Mouse (Mus musculus) urinary bladder, postnatal 4 days (tissue): ENCODE results near the gene S100z.
A peak's percentile ranks its signal among the peaks of the same experiment; 100 is the strongest.

Experiments
- DNase-seq, 2 experiments: peaks; one replicate each; pipeline ENCODE4 v3.0.0; 2021 to 2022; ENCODE audit warnings: low spot score in 2 of 2

The S100z gene

DNA sequence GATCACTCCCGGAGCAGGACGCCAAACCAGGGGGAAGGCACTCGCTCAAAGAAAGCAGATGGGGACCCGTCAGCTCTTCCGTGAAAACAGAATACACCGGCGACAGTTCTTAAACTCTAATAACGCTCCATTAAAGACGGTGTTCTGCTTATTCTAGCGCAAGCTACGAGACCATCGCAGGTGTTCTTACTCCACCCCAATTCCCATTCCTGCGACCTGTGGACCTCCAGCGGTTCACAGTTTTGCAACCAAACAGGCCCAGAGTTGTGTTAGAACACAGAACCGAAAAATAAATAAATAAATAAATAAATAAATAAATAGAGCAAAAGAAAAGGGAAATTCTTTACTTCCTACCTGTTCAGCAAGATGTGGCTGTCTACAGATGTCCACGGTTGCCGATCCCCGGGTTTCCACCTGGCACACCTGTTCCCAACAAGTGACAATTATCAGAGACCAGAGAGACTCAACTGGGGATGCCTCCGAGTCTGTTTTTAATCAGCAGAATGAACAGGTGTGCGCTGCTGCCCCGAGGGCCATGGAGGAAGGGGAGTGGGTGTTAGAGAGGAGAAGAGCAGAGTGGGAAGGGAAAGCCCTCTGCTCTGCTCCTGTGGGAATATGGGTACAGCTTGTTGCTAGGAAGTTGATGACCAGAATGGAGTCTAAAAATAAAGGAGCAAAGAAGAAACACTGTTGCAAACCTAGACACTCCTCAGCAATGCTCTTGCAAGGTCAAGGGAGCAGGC is at the start of gene S100z:
Gene S100z, minus strand, starts transcription at position 51 of the 743 bp plus-strand sequence.
- DNase-seq = no peak

DNA sequence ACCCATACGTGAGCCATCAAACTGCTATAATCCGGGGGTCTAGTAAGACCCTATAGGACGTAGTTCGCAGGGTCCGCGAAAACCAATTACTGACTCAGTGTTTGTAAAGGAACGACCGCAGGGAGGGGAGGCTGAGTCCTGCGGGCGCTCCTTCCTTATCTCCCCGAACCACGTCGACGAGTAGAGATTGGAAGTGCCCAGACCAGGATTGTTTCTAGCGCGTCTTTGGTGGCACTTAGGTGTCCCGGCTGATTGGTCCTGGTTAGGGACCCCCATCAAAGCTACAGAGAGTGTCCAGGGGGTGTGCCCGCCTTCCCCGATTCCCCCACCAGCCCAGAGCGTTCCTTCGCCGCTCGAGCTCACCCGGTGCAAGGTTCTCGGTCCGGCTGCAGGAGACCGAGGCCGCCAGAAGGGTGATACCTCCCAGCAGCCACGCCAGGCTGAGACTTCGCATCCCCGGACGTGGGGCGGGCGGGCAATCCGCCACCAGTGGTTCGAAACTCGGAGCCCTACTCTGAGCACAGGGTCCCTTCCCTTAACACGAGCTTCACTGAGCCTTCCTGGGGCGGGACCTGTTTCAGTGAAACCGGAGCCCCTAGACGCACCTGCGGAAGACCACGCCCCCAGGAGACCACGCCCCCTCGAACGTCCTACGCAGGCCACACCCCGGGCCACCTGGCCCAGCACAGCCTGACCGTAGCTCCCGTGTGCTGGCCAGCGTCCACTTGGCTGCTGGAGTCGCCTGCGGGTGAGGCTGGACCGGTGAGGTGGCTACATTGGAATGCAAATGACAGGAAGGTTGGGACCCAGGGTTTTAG is 46.4 kb upstream of the S100z start, which contains the start of gene F2rl1:
Gene F2rl1, minus strand, starts transcription at position 554 of the 818 bp plus-strand sequence.
- peak; percentile 49 to 78 for DNase-seq

DNA sequence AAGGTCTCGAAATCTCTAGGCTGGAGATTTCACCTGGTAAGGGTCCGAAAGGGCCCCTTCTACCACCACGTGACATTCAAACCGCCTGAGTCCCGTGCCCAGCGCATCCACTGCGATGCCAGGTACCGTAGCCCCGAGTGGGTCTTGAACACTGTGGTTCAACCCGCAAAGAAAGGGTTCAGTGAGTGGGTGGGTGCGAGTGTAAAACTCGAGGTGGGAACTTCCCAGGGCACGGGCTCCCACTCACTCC is 45.8 kb upstream of the S100z start:
- no peak for DNase-seq

DNA sequence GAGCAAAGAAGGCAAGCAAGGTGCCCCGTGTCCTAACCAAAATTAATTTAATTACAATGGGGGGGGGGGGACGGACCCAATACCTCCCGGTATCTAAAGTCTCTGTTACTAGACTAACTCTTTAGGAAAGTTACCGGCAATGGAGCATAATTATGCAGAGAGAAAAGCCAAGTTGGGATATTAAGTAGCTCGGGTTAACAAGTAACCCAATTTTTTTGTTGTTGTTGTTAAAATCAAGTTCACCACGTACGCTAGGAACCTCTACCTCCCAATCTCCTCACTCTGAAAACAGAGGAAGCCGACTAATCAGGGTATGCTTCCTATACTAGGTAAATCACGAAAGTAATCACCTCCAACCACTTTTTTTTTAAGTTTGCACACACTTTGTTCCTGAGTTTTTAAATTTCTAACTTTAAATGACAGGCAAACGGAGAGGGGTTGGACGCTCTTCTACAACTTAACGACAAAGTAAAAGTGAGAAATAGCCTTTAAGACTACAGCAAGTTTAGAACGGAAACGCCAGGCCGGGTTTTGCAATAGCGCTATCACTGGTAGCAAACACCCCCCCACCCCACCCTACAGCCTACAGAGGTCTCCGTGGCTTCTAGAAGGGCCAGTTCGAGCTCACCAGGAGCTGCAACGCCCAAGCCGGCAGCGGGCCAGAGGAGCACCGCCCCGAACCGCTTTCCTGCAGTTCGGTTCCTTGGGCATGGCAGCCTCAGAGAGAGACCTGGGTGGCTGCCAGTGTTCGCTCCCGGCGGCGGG is 45.3 kb upstream of the S100z start:
- peak in 1 of 2 experiments; percentile 32 for DNase-seq

DNA sequence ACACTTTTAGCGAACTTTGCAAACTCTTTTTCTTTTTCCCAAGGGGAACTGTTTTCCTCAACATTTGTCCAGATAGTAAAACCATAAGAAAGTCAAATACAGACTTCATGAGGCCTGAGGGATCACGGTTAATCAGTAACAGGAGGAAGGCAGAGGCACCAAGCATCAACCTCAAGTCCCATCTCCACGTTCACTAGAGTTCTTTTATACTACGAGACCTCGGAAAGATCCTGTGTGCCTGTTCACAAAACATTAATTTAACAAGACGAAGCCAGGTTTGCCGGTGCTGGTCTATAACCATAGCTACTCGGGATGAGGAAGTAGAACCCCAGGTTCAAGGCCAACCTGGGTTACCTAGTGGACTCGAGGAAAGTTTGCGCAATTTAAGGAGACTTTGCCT is 43.7 kb upstream of the S100z start:
- DNase-seq = no peak

DNA sequence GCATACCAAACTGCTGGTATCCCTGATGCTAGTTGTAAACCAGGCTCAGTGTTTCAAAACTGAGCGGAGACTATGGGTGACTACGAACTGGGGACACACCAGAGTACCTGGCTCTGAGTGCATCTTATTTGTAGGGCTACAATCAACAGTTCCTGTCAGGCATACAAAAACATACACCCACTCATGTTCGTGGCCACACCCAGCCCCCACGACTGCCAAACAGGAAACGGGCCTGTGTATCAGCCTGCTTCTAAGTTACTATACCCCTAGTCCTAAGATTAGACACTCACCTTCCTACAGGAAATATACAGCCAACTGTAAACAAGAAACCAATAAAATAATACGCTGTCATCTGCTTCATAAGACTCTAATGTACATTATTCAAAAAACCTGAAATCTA is 42.5 kb upstream of the S100z start:
- DNase-seq = no peak

DNA sequence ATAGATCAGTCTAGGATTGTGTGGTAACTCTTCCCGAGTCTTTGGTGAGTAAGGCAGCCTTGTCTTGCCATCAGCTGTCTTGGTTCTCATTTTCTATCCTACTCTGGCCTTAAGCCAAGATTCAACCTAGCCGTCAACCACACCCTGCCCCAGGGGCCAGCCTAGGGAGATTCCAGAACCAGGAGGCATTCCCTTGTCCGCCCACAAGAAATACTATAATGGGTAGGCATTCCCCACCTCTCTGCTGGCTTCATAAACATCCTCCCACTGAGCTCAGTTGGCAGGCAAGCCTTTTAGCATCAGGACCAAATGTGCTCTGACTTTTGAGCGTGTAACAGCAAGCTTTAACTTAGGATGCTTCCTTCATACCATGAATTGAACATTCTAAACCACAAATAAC is 36.2 kb upstream of the S100z start:
- no peak for DNase-seq

DNA sequence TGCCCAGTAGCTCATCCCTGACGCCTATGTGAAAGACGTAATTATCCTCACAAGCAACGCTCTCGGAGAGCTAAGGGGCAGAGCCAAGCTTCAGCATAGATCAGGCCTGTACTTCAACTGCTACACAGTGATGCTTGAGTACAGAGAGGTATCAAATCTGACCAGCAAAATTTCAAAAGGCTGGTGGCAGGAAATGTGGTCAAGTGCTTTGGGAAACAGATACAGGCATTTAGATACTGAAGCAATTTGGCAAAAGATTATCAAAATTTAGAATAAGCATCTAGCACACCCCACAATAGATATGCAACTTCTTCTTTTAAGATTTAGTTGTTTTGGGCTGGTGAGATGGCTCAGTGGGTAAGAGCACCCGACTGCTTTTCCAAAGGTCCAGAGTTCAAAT is 31.5 kb upstream of the S100z start:
- DNase-seq = no peak

DNA sequence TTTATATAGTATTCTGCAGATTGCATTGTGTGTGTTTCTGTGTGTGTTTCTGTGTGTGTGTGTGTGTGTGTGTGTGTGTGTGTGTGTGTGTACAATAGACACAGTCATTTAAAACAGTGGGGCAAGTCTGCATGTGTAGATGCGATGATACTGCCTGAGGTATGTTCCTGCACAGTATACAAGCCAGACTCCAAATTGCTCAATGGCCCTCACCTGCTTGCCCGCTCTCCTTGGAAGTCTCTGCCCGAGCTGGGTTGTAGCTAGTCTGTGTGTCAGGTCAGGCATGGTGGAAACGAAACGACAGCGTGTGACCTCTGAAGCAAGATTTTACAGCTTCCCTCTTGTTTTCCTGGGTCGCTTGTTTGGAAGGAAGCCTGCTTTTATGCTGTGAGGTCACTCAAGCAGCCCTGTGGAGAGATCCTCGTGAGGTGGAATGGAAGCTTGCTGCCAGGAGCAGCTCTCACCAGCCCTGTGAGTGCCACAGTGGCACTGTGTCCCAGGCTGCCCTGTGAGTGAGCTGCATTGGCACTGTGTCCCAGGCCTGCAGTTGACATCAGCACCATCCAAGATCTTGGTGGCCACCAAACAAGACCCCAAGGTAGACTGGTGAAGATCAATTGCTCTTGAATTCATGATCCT is 24.9 kb upstream of the S100z start:
- no peak for DNase-seq

DNA sequence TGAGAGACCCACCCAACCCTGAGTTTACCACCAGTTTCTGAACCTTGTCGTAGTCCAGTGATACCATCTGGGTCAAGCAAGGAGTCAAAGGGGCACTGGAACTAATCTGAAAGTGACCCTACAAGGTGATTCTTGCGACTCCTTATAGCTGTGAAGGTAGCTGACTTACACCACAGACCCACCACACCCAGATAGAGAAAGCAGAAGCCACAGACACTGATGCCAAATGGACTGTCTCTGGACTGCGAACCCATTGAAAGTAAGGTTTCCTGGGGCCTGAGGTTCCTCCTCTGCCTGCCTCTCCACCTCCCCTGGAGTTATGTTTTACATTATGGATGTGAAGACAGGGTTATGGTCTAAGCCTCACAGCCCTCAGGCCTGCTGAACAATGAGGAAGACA is 18.1 kb upstream of the S100z start:
- no peak for DNase-seq

DNA sequence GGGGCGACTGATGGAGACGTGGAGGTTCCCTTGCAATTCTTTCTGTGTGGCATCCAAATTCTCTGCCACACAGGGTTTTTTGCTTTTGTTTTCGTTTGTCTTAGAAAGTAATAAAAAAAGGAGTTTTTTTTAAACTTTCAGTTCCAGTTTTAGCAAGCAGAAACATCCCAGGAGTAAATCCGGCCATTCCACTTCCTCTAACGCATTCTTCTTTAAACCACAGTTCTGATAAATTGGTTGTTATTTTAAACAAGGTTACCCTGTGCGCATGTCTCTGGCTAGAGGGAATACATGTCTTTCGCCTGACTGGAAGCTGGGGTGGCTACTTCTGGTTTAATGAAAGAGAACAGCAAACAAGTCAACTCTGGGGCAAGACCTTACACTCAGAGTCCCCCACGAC is 16.3 kb upstream of the S100z start:
- no peak for DNase-seq

DNA sequence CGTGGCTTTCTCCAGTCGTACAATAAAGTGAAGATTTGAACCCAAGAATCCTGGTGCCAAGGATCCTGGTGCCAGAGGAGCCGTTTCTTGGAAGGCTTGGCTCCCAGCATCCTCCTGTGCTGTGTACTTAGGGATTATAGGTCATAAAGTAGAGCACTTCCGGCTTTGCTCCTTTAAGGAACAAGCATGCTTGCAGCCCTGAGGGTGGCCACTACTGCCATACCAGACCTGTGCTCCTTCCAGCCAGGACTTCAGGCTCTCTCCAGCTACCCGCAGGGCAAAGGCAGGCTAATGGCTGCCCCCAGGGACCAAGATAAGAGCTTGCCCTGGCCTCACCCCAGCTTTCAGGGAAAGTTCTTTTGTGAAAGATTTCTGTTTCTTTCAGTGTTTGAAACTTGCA is 14.8 kb upstream of the S100z start:
- DNase-seq = no peak

DNA sequence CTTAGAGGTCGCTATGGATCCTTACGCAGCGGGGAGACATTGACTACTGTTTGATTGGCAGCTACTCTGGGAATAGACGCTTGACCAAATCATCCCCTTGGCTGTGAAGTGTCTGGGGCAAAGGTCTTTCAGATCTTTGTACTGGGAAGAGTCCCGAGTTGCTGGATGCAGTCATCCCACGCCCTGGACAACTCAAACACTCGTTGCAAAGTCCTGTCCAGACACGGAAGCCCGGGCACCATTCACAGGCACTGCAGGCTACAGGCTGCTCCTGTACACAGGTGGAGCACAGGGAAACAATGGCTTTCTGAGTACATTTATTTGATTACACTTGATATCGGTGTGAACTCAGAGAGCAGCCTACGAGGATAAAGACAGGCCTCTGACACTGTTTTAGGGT is 12.8 kb upstream of the S100z start:
- DNase-seq = no peak

DNA sequence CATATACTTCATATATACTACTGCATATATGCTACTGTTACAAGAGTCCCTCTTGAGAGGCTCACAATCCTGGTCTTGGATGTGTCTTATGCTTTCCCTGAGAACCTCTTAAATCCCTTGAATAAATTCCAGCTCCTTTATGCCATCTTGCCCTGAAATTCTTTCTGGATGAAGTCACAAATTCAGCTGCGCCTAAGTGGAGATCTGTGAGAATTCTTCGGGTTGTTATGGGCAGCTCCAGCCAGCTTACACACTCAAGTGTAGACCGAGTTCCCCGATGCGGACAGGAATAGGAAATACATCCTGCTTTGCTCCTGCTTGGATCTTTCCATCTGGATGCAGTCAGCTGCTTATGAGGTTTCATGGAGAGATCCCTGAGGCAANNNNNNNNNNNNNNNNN is 6.1 kb upstream of the S100z start:
- no peak for DNase-seq

DNA sequence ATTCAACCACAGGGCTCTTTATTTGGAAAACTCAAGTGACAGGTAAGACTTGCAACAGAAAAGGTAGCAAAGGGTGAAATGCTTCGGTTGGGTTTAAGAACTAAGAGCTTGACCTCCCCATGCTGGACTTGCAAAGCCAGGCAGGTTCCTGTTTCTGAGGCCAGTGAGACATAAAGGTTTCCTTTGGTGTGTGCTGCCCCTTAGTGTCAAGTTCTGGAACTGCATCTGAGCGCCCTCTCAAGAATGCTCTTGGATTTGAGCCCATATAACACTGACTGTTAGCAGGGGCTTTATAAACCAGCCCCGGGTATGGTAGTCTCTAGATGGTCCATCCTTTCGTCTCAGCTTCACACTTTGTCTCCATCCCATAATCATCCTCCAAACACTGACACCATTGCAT is 2.9 kb upstream of the S100z start:
- DNase-seq = peak; percentile 58 to 83

DNA sequence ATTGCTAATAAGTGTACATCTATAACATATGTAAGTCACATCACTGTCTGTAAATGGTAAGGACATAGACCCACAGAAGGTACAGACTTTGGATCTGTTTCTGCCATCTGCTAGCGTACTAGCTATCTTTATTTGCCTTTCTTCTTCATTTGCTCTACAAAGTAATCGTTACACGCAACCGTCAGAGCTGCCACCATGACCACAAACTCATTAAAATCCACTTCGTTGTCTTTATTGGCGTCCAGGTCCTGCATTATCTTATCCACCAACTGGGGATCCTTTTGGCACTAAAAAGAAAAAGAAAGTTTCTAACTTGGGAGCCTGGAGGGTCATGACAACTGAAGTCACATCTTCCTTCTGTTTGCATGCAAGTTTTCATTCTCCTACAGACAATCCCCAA is 1.3 kb downstream of the S100z start:
- no peak for DNase-seq

DNA sequence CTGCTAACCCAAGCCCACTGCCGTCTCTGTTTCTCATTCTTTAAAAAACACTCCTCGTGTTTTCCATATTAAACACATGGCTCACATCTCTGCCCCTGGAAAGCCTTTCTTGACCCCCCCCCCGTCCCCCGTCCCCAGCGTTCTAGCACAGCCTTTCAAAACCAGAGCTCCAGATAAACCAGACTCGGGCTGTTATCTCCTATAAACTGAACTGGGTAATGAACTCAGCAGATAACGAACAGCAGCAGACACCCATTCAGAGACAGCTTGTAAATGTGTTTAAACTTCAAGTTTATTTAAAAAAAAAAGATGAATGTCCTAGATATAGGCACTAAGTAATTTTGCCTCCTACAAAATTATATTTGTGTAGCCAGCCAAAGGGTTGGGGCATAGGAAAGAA is 3.4 kb downstream of the S100z start:
- DNase-seq = no peak

DNA sequence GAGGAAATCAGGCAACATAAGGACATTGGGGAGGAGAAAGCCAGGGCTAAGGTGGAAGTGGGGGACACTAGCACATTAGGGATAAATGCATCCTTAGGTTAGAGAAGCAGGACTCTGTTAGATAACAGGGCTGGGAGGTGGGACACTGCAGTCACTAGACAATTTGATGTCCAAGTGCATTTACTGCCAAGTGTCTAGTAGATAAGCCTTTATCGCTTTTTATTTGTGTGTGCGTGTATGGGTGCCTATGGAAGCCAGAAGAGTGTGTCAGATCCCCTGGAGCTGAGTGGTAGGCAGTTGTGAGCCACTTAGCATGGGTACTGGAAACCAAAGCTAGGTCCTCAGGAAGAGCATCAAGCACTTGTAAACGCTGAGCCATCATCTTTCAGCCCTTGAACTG is 4.2 kb downstream of the S100z start:
- no peak for DNase-seq

DNA sequence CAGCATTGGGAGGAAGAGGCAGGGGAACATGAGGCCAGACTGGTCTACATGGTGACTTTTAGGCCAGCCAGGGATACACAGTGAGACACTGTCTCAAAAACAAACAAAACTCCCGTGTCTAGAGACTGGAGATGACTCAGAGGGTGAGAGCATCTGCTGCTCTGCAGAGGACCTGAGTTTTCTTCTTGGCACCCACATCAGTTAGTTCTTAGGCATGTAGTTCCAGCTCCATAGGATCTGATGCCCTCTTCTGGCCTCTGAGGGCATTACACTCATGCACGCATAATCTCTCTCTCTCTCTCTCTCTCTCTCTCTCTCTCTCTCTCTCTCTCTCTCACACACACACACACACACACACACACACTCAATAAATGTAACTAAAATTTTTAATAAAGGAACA is 7.6 kb downstream of the S100z start:
- no peak for DNase-seq

DNA sequence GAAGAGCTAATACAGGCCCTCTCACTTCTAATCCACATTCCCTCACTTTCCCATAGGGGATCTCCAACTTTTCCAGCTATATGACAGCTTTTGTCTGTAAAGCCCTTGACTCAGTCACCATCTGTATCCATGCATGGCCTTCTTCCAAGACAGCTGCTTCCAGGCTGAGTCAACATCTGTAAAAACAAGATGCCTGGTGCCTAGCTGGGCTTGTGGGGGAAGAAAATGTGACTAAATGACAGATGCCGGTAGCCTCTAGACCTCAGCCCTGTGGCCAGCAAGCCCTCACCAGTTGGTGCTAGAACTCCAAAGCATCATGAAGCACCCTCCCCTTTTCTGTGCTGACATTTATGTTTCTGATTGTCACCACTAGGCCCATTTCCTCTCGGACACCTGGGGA is 27.0 kb downstream of the S100z start:
- no peak for DNase-seq

DNA sequence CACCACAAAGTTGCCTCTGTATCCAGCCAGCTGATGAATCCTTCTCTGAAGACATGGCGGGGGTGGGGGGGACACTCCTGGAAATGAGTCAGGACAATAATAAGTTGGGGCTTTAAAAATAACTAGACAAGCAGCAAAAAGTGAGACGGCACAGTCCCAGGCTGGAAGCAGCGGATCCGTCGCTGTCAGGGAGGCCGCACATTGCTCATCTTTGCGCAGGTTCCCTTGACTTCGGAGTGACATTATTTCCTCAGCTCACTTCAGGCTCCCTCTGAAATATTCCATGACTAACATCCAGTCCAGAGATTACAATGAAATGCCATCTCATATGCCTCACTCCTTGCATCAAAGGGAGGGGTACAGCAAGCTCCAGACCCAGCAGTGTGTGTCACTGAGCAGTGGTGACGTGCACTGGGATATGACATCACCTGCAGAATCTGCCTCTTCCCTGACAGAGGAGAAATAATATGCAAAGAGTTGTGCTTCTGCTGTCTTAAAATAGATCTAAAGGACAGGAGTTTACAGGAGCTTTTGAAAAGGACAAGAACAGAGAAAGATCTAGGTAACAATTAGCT is 27.8 kb downstream of the S100z start:
- no peak for DNase-seq

DNA sequence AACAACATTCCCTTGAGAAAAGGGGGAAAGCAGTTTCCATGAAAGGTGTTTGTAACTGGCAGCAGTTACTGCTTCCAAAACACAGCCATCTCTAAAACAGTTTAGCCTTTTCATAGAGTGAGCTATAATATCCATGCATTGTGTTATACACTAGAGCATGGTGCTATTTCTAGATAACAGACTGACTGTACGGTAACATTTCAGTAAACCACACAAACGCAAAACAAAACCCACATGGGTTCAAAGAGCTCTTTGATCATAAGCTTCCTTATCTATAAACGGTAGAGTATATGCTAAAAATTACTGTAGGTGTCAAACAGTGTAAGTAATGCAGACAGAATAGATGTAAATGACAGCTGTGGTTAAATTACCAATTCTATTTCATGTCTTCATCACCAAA is 28.8 kb downstream of the S100z start:
- DNase-seq = no peak
